Mouse (Mus musculus) spleen, adult 2 months (tissue): ENCODE data around the gene Pfdn4.

Experiments used
- CTCF ChIP-seq: fragments of 200-500 bp; IDR thresholded peaks from 2 replicates; pipeline ENCODE4 v1.5.1; 2011; ENCODE audit warnings: mild to moderate bottlenecking, inconsistent platforms; ENCODE audit not compliant: insufficient read depth, insufficient read length, insufficient replicate concordance; ENCODE audit errors: extremely low read depth
- POLR2A ChIP-seq: fragments of 200-500 bp; IDR thresholded peaks from 2 replicates; pipeline ENCODE4 v1.6.1; 2011; ENCODE audit warnings: low read depth, low read length, inconsistent platforms

GRCm38 (mm10) chr2:170476215-170476614, 20.0 kb upstream of the Pfdn4 start:
- TF ChIP-seq CTCF (0 out of 2 replicates have a peak, but pooled peaks have one; percentile 12), POLR2A (no peak)
